Mouse (Mus musculus) bone marrow, adult 2 months (tissue): ENCODE data around the gene Elf5.

Source experiments
- CTCF ChIP-seq: fragments of 200-500 bp; IDR thresholded peaks from 2 replicates; pipeline ENCODE4 v1.5.1; 2011; ENCODE audit warnings: low read length, control low read depth; ENCODE audit not compliant: control insufficient read depth, insufficient read depth
- POLR2A ChIP-seq: fragments of 200-500 bp; IDR thresholded peaks from 2 replicates; pipeline ENCODE4 v1.6.1; 2011; ENCODE audit warnings: low read depth, mild to moderate bottlenecking, control low read depth, low read length, borderline replicate concordance; ENCODE audit not compliant: control insufficient read depth

DNA sequence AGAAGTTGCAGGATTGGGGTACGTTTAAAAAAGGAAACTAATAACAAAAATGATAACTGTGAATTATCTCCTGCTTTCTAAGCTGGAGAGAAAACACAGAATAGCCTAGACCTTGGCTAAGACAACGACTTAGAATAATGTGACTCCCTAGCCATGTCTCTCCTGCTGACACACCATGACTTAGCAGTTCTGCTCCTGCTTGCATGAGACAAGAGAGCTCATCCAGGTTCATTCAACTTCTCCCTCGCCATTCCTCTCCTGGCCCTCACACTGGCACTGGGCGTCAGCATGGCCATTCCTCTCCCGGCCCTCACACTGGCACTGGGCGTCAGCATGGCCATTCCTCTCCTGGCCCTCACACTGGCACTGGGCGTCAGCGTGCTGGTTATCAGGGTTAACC is 68.8 kb downstream of the Elf5 start:
- TF ChIP-seq POLR2A (no peak), CTCF (no peak)
